Mouse (Mus musculus): ENCODE measurements around the gene Nsl1.

The Nsl1 gene

GRCm38 (mm10) chr1:191095019-191095418 lies 32.2 kb downstream of the Nsl1 start:
- no peak for DNase-seq

- no peak for DNase-seq
Observed at GRCm38 (mm10) chr1:191096871-191097681, 34.3 kb downstream of the Nsl1 start.

GRCm38 (mm10) chr1:191097802-191098747 lies 35.3 kb downstream of the Nsl1 start, which contains the start of gene Batf3:
Gene Batf3 (plus strand): TSS chr1:191097847.
- peak; percentile 56 for DNase-seq

GRCm38 (mm10) chr1:191099114-191099513 lies 36.3 kb downstream of the Nsl1 start:
- DNase-seq = no peak

- no peak for DNase-seq
Observed at GRCm38 (mm10) chr1:191099772-191100291, 37.0 kb downstream of the Nsl1 start.

- no peak for DNase-seq
Observed at GRCm38 (mm10) chr1:191102730-191103370, 40.0 kb downstream of the Nsl1 start.

- no peak for DNase-seq
Observed at GRCm38 (mm10) chr1:191105246-191105645, 42.4 kb downstream of the Nsl1 start.

DNA sequence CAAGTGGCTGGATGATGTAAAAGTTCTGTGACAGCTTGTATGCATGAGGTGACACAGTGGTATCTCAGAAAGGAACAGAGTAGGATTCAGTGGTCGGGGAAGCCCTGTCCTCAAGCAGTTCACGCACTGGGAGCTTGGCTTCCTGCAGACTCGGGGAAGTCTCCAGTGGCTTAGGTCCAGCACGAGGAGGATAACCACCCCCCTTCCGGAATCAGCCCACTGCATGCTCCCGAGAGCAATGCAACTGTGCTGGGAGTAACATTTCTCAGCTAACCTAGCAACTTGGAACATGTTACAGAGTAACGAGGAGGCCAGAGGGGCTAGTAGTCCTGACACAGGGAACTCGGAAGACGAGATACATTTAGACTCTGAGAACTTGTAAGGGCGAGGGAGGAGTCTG lies 44.5 kb downstream of the Nsl1 start:
- DNase-seq = no peak

- no peak for DNase-seq
Observed at GRCm38 (mm10) chr1:191109907-191110306, 47.1 kb downstream of the Nsl1 start.

GRCm38 (mm10) chr1:191111146-191111545 lies 48.3 kb downstream of the Nsl1 start:
- no peak for DNase-seq

DNA sequence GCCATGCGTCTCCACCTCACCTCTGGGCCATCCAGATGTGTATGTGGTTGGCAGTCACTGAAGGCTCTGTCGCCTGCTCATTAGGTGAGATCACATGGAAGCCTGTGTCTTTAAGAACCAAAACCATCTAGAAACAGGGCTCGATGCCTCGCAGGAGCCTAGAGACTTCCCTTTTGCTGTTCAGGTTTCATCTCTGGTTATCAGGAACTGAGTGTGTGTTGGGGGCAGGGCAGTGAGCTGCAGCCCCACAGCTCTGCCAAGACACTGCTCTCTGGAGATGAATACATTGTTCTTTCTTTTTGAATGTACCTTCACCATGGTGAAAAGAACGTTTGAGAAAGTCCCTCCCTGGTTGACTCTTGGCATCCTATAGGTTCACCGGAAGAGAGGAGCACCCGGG lies 52.1 kb downstream of the Nsl1 start:
- no peak for DNase-seq

- DNase-seq = no peak
Observed at GRCm38 (mm10) chr1:191115514-191116238, 52.9 kb downstream of the Nsl1 start.

DNA sequence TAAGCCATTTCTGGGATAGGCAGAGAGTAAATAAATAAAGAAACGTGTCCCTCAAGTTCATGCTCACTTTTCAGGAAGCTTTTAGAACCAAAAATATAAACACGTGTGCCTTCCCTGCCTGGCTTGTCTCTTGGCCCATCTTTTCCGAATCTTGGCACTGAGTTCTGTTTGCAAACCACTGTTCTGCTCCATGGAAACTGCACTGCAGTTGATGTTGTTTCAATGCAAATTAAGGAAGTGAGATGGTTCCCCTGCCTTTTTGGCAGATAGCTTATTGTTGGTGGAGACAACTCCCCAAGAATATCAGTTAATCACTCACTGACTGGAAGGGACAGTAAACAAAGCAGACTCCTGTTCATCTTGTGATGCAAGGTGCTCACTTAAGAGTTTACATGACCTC lies 59.9 kb downstream of the Nsl1 start:
- DNase-seq = no peak

GRCm38 (mm10) chr1:191123696-191124095 lies 60.9 kb downstream of the Nsl1 start:
- no peak for DNase-seq

DNA sequence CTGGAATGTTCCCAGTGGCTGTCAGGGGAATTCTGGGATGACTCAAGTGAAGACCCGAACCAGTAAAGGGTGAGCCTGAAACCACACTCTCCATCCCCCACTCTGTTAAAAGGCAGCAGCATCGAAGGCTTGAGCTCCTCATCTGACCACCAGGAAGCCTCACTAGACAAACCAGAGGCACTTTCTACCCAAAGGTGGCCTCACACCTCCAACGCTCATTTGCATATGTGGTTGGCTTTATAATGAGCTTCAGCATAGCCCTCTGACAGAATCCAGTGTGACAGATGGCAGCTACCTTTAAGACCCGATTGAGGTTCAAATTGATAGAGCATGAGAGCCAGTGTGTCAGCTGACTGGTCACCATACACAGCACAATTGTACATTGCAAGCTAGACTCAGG lies 61.5 kb downstream of the Nsl1 start:
- no peak for DNase-seq

GRCm38 (mm10) chr1:191125811-191126638 lies 63.2 kb downstream of the Nsl1 start:
- DNase-seq = peak; percentile 56

DNA sequence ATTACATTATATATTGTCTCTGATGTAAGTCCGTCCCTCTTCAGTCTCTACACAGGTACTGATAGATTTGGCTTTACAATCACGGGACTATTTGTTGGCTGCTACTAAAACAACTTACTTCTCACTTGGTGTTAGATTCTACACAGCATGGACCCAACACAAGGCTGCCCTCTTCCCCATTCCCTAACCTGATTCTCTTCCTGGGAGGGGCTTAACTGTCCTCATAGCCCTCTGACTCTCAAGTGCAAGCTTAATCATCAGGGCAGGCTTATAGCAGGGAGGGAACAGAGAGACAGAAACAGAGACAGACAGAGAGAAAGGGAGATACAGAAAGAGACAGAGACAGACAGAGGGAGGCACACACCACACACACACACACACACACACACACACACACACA lies 68.9 kb downstream of the Nsl1 start:
- DNase-seq = no peak

GRCm38 (mm10) chr1:191132240-191132639 lies 69.4 kb downstream of the Nsl1 start:
- DNase-seq = no peak

DNA sequence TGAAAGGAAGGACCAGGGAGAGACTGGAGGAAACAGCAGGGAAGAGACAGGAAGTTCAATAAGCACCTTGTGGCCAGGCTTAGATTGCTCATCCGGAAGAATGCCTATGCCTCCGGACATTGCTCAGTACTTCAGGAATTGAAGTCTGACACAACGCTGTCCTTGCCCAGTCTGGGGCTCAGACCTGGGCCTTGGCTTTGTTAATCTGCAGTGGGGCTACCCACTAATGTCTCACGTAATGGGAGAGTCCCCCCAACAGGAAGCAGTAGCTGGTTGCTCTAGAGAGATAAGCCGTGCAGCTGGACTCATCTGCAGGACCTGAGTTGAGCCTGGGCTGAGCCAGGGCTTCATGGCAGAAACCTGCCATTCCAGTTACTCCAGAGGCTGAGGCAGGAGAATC lies 70.1 kb downstream of the Nsl1 start:
- DNase-seq = no peak

GRCm38 (mm10) chr1:191135406-191135805 lies 72.6 kb downstream of the Nsl1 start:
- DNase-seq = no peak

Data from right cerebral cortex, postnatal 14 days (tissue).